Mouse (Mus musculus) lung, embryonic 14.5 days (tissue): ENCODE measurements at regions not wholly inside any gene's neighbourhood (a gene's known extent, or its start where the extent isn't known, plus 50 kb on each side); places are given as distances from the start of the nearest gene placed in this dataset.

Experiments
- ATAC-seq: fragments of 200-750 bp; cut with Nextera tagmentation; 2 replicates; pipeline ENCODE4 v1.8.0; 2017; ENCODE audit warnings: mild to moderate bottlenecking, moderate TSS enrichment, moderate library complexity; ENCODE audit not compliant: insufficient read depth
- DNase-seq: peaks from one replicate; pipeline ENCODE4 v3.0.0-alpha.2; 2015
- H3K27ac ChIP-seq: fragments of 300-500 bp; sonication (generic); 2 replicates; pipeline ENCODE4 v1.5.1; 2014; ENCODE audit warnings: low read depth, mild to moderate bottlenecking, moderate library complexity
- H3K27me3 ChIP-seq: fragments of 300-500 bp; sonication (generic); 2 replicates; pipeline ENCODE4 v1.6.1; 2014; ENCODE audit warnings: low read length, control low read depth; ENCODE audit not compliant: insufficient read depth
- H3K36me3 ChIP-seq: fragments of 300-500 bp; sonication (generic); 2 replicates; pipeline ENCODE4 v1.6.1; 2014; ENCODE audit warnings: control low read depth; ENCODE audit not compliant: insufficient read depth
- H3K4me1 ChIP-seq: fragments of 300-500 bp; sonication (generic); 2 replicates; pipeline ENCODE4 v1.6.1; 2014; ENCODE audit warnings: antibody characterized with exemption, control low read depth; ENCODE audit not compliant: insufficient read depth
- H3K4me2 ChIP-seq: fragments of 300-500 bp; sonication (generic); 2 replicates; pipeline ENCODE4 v1.6.1; 2014; ENCODE audit warnings: mild to moderate bottlenecking
- H3K4me3 ChIP-seq: fragments of 300-500 bp; sonication (generic); 2 replicates; pipeline ENCODE4 v1.5.1; 2014; ENCODE audit warnings: low read depth, low read length
- H3K9ac ChIP-seq: fragments of 300-500 bp; sonication (generic); 2 replicates; pipeline ENCODE4 v1.6.1; 2014
- H3K9me3 ChIP-seq: fragments of 300-500 bp; sonication (generic); 2 replicates; pipeline ENCODE4 v1.6.1; 2016; ENCODE audit warnings: low read depth, low read length, control low read depth
- CTCF ChIP-seq: IDR thresholded peaks from 2 replicates; pipeline ENCODE4 v1.5.1; 2016; ENCODE audit warnings: antibody characterized with exemption, low read depth
- WGBS: fragments of 180-500 bp; shearing (Covaris S2); extraction: QIAGEN DNeasy Blood & Tissue Kit; methylation state at CpG from one replicate; pipeline ENCODE4 v1.1.7; 2014; 5-methylcytosine and 5-hydroxymethylcytosine counted together

DNA sequence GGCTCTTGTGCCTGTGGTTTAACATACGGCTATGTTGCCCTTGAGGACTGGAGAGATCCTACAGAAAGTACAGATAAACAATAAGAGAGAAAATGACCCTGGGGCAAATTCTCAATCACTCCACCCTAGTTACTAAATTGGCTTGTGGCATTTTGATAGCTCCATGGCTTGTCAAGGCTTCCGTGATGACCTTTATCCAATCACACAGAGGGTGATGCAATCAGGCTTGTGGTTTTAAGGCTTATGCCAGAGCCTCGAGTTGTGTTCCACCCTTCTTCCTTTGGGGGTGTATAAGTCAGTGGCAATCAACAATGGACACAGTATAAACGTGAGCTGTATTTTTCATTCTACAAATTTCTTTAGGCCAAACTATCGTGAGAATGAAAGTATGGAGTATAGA, 513.5 kb upstream of the Slit2 start:
- Histone ChIP-seq H3K9me3 (no peaks in the 10 kb centered on the region), H3K27ac (no peak overlapping the region), H3K4me2 (no peak overlapping the region), H3K4me3 (no peak overlapping the region), H3K36me3 (no peaks in the 10 kb centered on the region), H3K27me3 (no peaks in the 10 kb centered on the region), H3K9ac (no peak overlapping the region), H3K4me1 (peaks cover 7% of the 10 kb centered on the region; the same call in 1 of the 2 replicates)
- WGBS = 63% methylated on average over 5 of the region's 5 CpGs
- DNase-seq (no peak), ATAC-seq (no peak)
- no peak for TF ChIP-seq CTCF

DNA sequence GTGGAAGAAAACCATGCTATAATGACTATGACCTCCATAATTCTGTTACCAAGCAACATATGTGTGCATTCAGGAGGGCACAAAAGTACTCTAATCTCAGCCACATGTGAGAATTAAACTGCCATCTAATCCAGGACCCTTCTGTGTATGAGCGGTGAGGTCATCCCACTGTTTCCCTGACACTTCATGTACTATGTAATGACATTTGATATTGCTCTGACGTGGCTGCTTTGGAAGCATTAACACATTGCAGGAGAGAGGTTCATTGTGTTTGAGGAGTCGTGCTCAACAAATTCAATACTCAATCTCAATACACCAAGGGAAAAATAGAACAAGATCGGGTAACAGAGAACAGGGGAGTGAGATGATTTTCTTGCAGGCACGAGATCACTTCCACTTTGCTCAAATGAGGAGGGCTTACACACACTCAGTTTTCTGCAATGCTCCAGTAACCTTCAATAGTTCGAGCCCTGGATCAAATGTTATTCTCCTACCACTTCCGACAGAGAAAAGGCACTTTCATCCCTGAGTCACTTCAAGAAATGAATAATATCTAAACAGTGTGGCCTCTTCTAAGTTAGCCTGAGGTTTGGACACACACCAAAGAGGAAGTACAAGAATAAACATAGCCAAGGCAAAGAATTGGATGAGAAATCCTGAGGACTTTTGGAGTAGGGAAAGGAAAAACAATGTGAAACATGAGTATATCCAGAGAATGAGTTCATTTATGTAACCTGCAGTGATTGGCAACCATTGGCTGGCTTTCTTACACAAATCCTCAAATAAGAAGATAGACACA, 510.7 kb upstream of the Slit2 start:
- H3K27me3 ChIP-seq = no peaks in the 10 kb centered on the region
- ATAC-seq = peak; percentile 68; the same call in 1 of the 2 replicates
- H3K27ac ChIP-seq = no peak overlapping the region
- 40% methylated on average over 7 of the region's 7 CpGs for WGBS
- no peaks in the 10 kb centered on the region for H3K9me3 ChIP-seq
- no peak overlapping the region for H3K9ac ChIP-seq
- DNase-seq = peak; percentile 74
- peaks cover 7% of the 10 kb centered on the region; the same call in 1 of the 2 replicates for H3K4me1 ChIP-seq
- H3K36me3 ChIP-seq = no peaks in the 10 kb centered on the region
- no peak overlapping the region for H3K4me2 ChIP-seq
- no peak for TF ChIP-seq CTCF
- H3K4me3 ChIP-seq = no peak overlapping the region

DNA sequence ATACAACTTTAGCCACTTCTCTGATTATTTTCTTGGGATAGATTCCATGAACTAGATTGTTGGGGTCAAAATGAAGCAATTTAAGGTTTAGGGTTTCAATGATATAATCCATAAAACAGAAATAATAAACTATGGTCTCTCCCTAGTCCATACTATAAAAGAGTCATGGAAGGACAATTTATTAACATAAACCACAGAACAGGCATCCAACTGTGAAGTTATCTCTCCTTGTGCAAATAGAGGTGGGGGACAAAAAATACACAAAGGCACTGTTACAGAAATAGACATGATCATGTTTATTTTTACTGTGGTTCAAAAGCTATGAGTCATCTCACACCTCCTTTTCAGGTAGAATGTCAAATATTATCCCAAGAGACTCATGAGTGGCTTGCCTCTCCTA, 503.0 kb upstream of the Slit2 start:
- TF ChIP-seq CTCF = no peak
- ATAC-seq (no peak), DNase-seq (no peak)
- Histone ChIP-seq H3K4me3 (no peak overlapping the region), H3K27me3 (no peaks in the 10 kb centered on the region), H3K27ac (no peak overlapping the region), H3K36me3 (no peaks in the 10 kb centered on the region), H3K9ac (no peak overlapping the region), H3K4me1 (no peaks in the 10 kb centered on the region), H3K4me2 (no peak overlapping the region), H3K9me3 (no peaks in the 10 kb centered on the region)

DNA sequence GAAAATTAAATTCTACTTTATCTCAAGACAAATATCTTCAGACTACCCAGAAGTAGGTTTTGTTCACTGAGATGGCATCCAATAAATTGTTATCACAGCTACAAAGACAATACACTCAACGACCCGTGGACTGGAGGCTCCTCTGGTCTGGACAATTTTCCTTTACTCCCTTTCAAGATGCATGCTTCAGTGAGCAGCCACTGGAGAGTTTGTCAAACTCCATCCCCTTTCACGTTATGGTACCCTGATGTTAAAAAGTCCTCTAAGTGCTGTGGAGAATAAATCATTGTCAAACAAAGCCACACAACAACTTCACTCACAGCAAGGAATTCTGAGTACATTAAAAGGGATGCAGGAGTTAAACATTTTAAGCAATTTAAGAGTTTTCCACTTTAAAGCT, 486.7 kb upstream of the Slit2 start:
- 23% methylated on average over 3 of the region's 3 CpGs for WGBS

DNA sequence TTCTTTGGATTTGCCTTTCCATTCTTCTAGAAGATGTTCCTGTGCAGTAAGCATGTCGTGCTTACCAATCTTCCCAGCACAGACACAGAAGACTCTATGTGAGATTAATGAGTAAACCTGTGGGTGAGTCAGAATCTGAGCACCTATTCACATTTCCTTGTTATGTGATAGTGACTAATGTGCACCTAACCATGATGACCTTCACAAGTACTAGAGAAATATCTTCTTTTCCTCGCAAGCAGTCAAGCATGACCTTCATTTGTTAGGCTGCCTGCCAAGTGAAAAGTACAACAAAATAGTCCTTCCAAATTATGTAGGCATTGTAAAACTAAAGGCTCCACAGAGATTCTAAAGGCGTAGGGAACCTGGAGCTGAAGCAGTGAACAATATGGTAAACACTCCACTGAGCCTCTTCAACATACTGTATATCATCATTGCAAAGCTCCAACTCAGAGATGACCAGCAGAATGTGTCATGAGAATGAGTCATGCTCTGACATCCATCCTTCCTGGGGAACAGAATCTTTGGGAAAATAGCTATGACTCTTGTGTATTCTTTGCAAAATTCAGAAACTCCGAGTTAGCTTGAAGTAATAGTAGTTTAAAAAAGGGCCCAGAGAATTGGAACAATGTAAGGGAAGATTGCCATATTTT, 480.0 kb upstream of the Slit2 start:
- no peak for DNase-seq
- no peak overlapping the region for H3K4me2 ChIP-seq
- WGBS = 75% methylated on average over 4 of the region's 4 CpGs
- no peaks in the 10 kb centered on the region for H3K4me1 ChIP-seq
- no peak for TF ChIP-seq CTCF
- H3K27ac ChIP-seq = no peak overlapping the region
- H3K9me3 ChIP-seq = no peaks in the 10 kb centered on the region
- no peak overlapping the region for H3K9ac ChIP-seq
- no peak for ATAC-seq
- H3K36me3 ChIP-seq = no peaks in the 10 kb centered on the region
- no peaks in the 10 kb centered on the region for H3K27me3 ChIP-seq
- H3K4me3 ChIP-seq = no peak overlapping the region

More for the DNA sequence above, 486.7 kb upstream of the Slit2 start:
- no peaks in the 10 kb centered on the region for H3K4me1 ChIP-seq
- DNase-seq (no peak), ATAC-seq (no peak)
- no peaks in the 10 kb centered on the region for H3K9me3 ChIP-seq
- no peaks in the 10 kb centered on the region for H3K27me3 ChIP-seq
- H3K36me3 ChIP-seq = no peaks in the 10 kb centered on the region
- no peak overlapping the region for H3K4me3 ChIP-seq
- H3K9ac ChIP-seq = no peak overlapping the region
- no peak for TF ChIP-seq CTCF
- H3K27ac ChIP-seq = no peak overlapping the region
- H3K4me2 ChIP-seq = no peak overlapping the region

DNA sequence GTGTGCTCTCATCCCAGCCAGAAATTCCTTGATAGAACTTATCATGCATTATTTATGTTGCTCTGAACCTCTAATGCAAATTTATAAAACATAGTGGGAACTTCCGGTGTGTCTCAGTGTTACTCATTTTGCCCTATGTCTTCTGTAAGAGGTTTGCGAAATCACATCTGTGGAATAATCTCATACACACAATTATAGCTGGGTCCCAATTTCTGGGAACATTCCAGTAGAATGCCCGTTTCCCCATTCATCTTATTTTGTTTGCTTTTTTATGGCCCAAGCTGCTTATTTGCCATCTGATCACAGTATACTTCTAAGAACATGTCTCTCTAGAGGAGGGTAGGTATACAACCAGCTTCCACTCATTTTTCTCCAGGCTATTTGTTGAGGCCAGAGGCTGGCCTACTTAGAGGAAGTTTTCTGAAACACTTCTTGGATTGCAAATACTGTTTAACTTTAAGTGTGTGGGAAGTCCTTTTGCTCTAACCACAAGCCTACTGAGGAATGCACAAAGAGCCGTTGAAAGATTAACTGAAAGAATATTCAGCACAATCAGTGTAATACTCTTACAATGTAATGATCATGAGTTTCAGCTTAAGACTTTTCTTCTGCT, 474.1 kb upstream of the Slit2 start:
- WGBS = 46% methylated on average over 4 of the region's 4 CpGs
- peak; percentile 75 for ATAC-seq
- Histone ChIP-seq H3K36me3 (no peaks in the 10 kb centered on the region), H3K27me3 (no peaks in the 10 kb centered on the region), H3K4me3 (no peak overlapping the region), H3K9me3 (no peaks in the 10 kb centered on the region), H3K4me2 (no peak overlapping the region), H3K9ac (no peak overlapping the region), H3K27ac (no peak overlapping the region), H3K4me1 (no peaks in the 10 kb centered on the region; the same call in 1 of the 2 replicates)
- TF ChIP-seq CTCF = no peak
- DNase-seq = peak; percentile 41
